Mouse (Mus musculus) limb, embryonic 14.5 days (tissue): Measurements from ENCODE around the gene Senp5. TPM values are rescaled to one million over a fixed set of nuclear protein-coding genes. Genes with fewer than 3 reads are reported as not detected.
A peak's percentile ranks its signal among the peaks of the same experiment; 100 is the strongest.

Source experiments
- ATAC-seq: fragments of 200-750 bp; cut with Nextera tagmentation; 2 replicates; pipeline ENCODE4 v1.8.0; 2017; ENCODE audit warnings: low read depth, moderate number of reproducible peaks, moderate TSS enrichment; ENCODE audit not compliant: low FRiP score
- DNase-seq: peaks from one replicate; pipeline ENCODE4 v3.0.0-alpha.2; 2015; ENCODE audit warnings: low spot score
- H3K27ac ChIP-seq: fragments of 300-500 bp; sonication (generic); replicated peaks from 2 replicates; pipeline ENCODE4 v1.5.1; 2014; ENCODE audit warnings: low read depth, mild to moderate bottlenecking, low read length, moderate library complexity, mixed read lengths
- H3K27me3 ChIP-seq: fragments of 300-500 bp; sonication (generic); 2 replicates; pipeline ENCODE4 v1.6.1; 2014; ENCODE audit warnings: low read length, mixed read lengths; ENCODE audit not compliant: control insufficient read depth, insufficient read depth
- H3K36me3 ChIP-seq: fragments of 300-500 bp; sonication (generic); 2 replicates; pipeline ENCODE4 v1.6.1; 2014; ENCODE audit warnings: mild to moderate bottlenecking, low read length, moderate library complexity, mixed read lengths; ENCODE audit not compliant: control insufficient read depth, insufficient read depth
- H3K4me1 ChIP-seq: fragments of 300-500 bp; sonication (generic); 2 replicates; pipeline ENCODE4 v1.6.1; 2014; ENCODE audit warnings: antibody characterized with exemption, low read length, mixed read lengths; ENCODE audit not compliant: control insufficient read depth, insufficient read depth
- H3K4me2 ChIP-seq: fragments of 300-500 bp; sonication (generic); replicated peaks from 2 replicates; pipeline ENCODE4 v1.6.1; 2014; ENCODE audit warnings: low read depth, mild to moderate bottlenecking, low read length, moderate library complexity; ENCODE audit not compliant: severe bottlenecking
- H3K4me3 ChIP-seq: fragments of 300-500 bp; sonication (generic); replicated peaks from 2 replicates; pipeline ENCODE4 v1.5.1; 2014; ENCODE audit warnings: low read length
- H3K9ac ChIP-seq: fragments of 300-500 bp; sonication (generic); 2 replicates; pipeline ENCODE4 v1.6.1; 2014; ENCODE audit warnings: mild to moderate bottlenecking, low read depth, low read length, moderate library complexity; ENCODE audit not compliant: severe bottlenecking
- H3K9me3 ChIP-seq: fragments of 300-500 bp; sonication (generic); 2 replicates; pipeline ENCODE4 v1.6.1; 2016; ENCODE audit warnings: low read length; ENCODE audit not compliant: control insufficient read depth
- POLR2A ChIP-seq: fragments of 200-500 bp; IDR thresholded peaks from 2 replicates; pipeline ENCODE4 v1.8.0; 2012; ENCODE audit warnings: inconsistent platforms, mild to moderate bottlenecking, moderate library complexity, borderline replicate concordance; ENCODE audit not compliant: insufficient read depth, insufficient read length; ENCODE audit errors: extremely low read depth
- WGBS: fragments of 180-500 bp; shearing (Covaris S2); extraction: QIAGEN DNeasy Blood & Tissue Kit; methylation state at CpG from one replicate; pipeline ENCODE4 v1.1.7; 2014; 5-methylcytosine and 5-hydroxymethylcytosine counted together
- polyA plus RNA-seq, 2 experiments: library from polyadenylated mRNA; depleted of rRNA in 1 of 2; stranded (reverse) in 1 of 2; unstranded in 1 of 2; fragments of >200 nt; fragmentation: Nextera tagmentation in 1 of 2; extraction: Ambion mirVana in 1 of 2; gene quantifications; 2 replicates each; pipeline versions ENCODE4 v1.2.1 to v1.2.3; 2012 to 2014

The Senp5 gene
- polyA plus RNA-seq, 2 experiments: 8.9 to 17.2 TPM

GRCm38 (mm10) chr16:31926547-31927182, 76.4 kb downstream of the Senp5 start:
- no peaks in the 10 kb centered on the region for H3K36me3 ChIP-seq
- no peak overlapping the region for H3K4me2 ChIP-seq
- no peaks in the 10 kb centered on the region for H3K27me3 ChIP-seq
- TF ChIP-seq POLR2A: no peak
- H3K9me3 ChIP-seq: no peaks in the 10 kb centered on the region
- no peak overlapping the region for H3K9ac ChIP-seq
- no peak for DNase-seq
- WGBS: 76% methylated on average over 13 of the region's 13 CpGs
- ATAC-seq: no peak
- no peaks in the 10 kb centered on the region for H3K4me1 ChIP-seq
- no peak overlapping the region for H3K4me3 ChIP-seq
- H3K27ac ChIP-seq: no peak overlapping the region

- H3K27me3 ChIP-seq: no peaks in the 10 kb centered on the region
- no peaks in the 10 kb centered on the region for H3K4me1 ChIP-seq
- H3K27ac ChIP-seq: no peak overlapping the region
- no peak overlapping the region for H3K4me3 ChIP-seq
- ATAC-seq: no peak
- 83% methylated on average over 6 of the region's 6 CpGs for WGBS
- TF ChIP-seq POLR2A: no peak
- no peak overlapping the region for H3K4me2 ChIP-seq
- DNase-seq: no peak
- H3K36me3 ChIP-seq: no peaks in the 10 kb centered on the region
- H3K9ac ChIP-seq: no peak overlapping the region
- no peaks in the 10 kb centered on the region for H3K9me3 ChIP-seq
These were observed 77.0 kb downstream of the Senp5 start for GRCm38 (mm10) chr16:31926091-31926490.

GRCm38 (mm10) chr16:31924368-31924767, 78.7 kb downstream of the Senp5 start:
- TF ChIP-seq POLR2A: no peak
- DNase-seq: no peak
- 83% methylated on average over 6 of the region's 6 CpGs for WGBS

GRCm38 (mm10) chr16:31918248-31918724, 84.8 kb downstream of the Senp5 start:
- Histone ChIP-seq H3K27ac (no peak overlapping the region), H3K4me1 (peaks cover 5% of the 10 kb centered on the region; the same call in 1 of the 2 replicates), H3K9ac (0 out of 2 replicates have a peak overlapping the region, but pooled peaks have one; percentile 34), H3K27me3 (no peaks in the 10 kb centered on the region), H3K4me2 (peak overlapping the region; percentile 41), H3K9me3 (no peaks in the 10 kb centered on the region), H3K36me3 (no peaks in the 10 kb centered on the region), H3K4me3 (peak overlapping the region; percentile 8; the same call in 1 of the 2 replicates)
- TF ChIP-seq POLR2A: no peak
- DNase-seq (peak; percentile 90), ATAC-seq (peak; percentile 74; the same call in 1 of the 2 replicates)
- 3% methylated on average over 14 of the region's 14 CpGs for WGBS

More at GRCm38 (mm10) chr16:31924368-31924767, 78.7 kb downstream of the Senp5 start:
- no peak for ATAC-seq
- H3K36me3 ChIP-seq: no peaks in the 10 kb centered on the region
- H3K9me3 ChIP-seq: no peaks in the 10 kb centered on the region
- H3K27ac ChIP-seq: no peak overlapping the region
- H3K27me3 ChIP-seq: no peaks in the 10 kb centered on the region
- no peak overlapping the region for H3K4me3 ChIP-seq
- no peaks in the 10 kb centered on the region for H3K4me1 ChIP-seq
- H3K4me2 ChIP-seq: no peak overlapping the region
- no peak overlapping the region for H3K9ac ChIP-seq

GRCm38 (mm10) chr16:31917776-31918175, 85.3 kb downstream of the Senp5 start:
- Histone ChIP-seq H3K9ac (no peak overlapping the region), H3K27me3 (no peaks in the 10 kb centered on the region), H3K36me3 (no peaks in the 10 kb centered on the region), H3K27ac (no peak overlapping the region), H3K4me1 (peaks cover 5% of the 10 kb centered on the region; the same call in 1 of the 2 replicates), H3K4me3 (no peak overlapping the region), H3K4me2 (peak overlapping the region; percentile 41; the same call in 1 of the 2 replicates), H3K9me3 (no peaks in the 10 kb centered on the region)
- DNase-seq: no peak
- WGBS: 80% methylated on average over 11 of the region's 11 CpGs
- ATAC-seq: no peak
- TF ChIP-seq POLR2A: no peak
